Mouse (Mus musculus) CH12.LX (cell line): ENCODE results near the gene Gmfg. TPM values are rescaled to one million over a fixed set of nuclear protein-coding genes. Genes with fewer than 3 reads are reported as not detected.
A peak's percentile ranks its signal among the peaks of the same experiment; 100 is the strongest.

ENCODE experiments used
- DNase-seq: peaks from one replicate; pipeline ENCODE4 v3.0.0-alpha.2; 2013; ENCODE audit errors: extremely low read depth
- H3K27ac ChIP-seq: 2 replicates; pipeline ENCODE4 v1.5.1; 2012; ENCODE audit warnings: low read depth, mild to moderate bottlenecking, control low read depth, moderate library complexity; ENCODE audit not compliant: insufficient read depth
- H3K27me3 ChIP-seq: replicated peaks from 2 replicates; pipeline ENCODE3; 2012; ENCODE audit warnings: inconsistent platforms
- H3K36me3 ChIP-seq, 2 experiments: replicated peaks in 1 of 2; 2 replicates each; pipeline versions ENCODE3 to v1.6.1; 2012; ENCODE audit warnings: inconsistent platforms in 1 of 2, low read length in 1 of 2, mild to moderate bottlenecking in 1 of 2, mixed read lengths in 1 of 2, moderate library complexity in 1 of 2; ENCODE audit not compliant: control insufficient read depth in 1 of 2, insufficient read depth in 1 of 2
- H3K4me1 ChIP-seq, 2 experiments: 2 replicates each; pipeline ENCODE4 v1.6.1; 2012; ENCODE audit warnings: inconsistent platforms in 1 of 2, moderate library complexity in 1 of 2; ENCODE audit not compliant: insufficient read depth in 2 of 2, control insufficient read depth in 1 of 2
- H3K4me2 ChIP-seq: 2 replicates; pipeline ENCODE4 v1.6.1; 2012; ENCODE audit warnings: low read depth, mild to moderate bottlenecking, control low read depth; ENCODE audit not compliant: poor library complexity, insufficient read depth, severe bottlenecking
- H3K4me3 ChIP-seq, 3 experiments: fragments of 150-350 bp in 1 of 3; sonication (generic) in 1 of 3; replicated peaks in 1 of 3; 2 replicates each; pipeline versions ENCODE3 to v1.5.1; 2011 to 2012; ENCODE audit warnings: low read depth in 2 of 3, low read length in 2 of 3, mild to moderate bottlenecking in 2 of 3, moderate library complexity in 2 of 3, control low read depth in 1 of 3, improper control_type of control experiment in 1 of 3, inconsistent platforms in 1 of 3, mixed read lengths in 1 of 3; ENCODE audit not compliant: poor library complexity in 1 of 3
- H3K79me2 ChIP-seq: replicated peaks from 2 replicates; pipeline ENCODE4 v1.6.1; 2012; ENCODE audit warnings: mild to moderate bottlenecking, moderate library complexity; ENCODE audit not compliant: control insufficient read depth, poor library complexity, insufficient read depth, severe bottlenecking; ENCODE audit errors: extremely low read depth
- H3K9ac ChIP-seq: 2 replicates; pipeline ENCODE4 v1.6.1; 2012; ENCODE audit warnings: low read depth, mild to moderate bottlenecking, control low read depth, moderate library complexity; ENCODE audit not compliant: insufficient read depth
- H3K9me3 ChIP-seq: replicated peaks from 2 replicates; pipeline ENCODE3; 2012; ENCODE audit warnings: low read length, inconsistent platforms, mixed read lengths
- BHLHE40 ChIP-seq: IDR thresholded peaks from 2 replicates; pipeline ENCODE4 v1.6.1; 2011; ENCODE audit warnings: mild to moderate bottlenecking, low read depth, low read length, improper control_type of control experiment
- CHD2 ChIP-seq: IDR thresholded peaks from 2 replicates; pipeline ENCODE4 v1.6.1; 2011; ENCODE audit warnings: low read length, improper control_type of control experiment
- CTCF ChIP-seq, 2 experiments: IDR thresholded peaks in 1 of 2; conservative IDR thresholded peaks in 1 of 2; 2 replicates each; pipeline ENCODE4 v1.5.1; 2011 to 2012; ENCODE audit warnings: low read depth in 2 of 2, low read length in 2 of 2, improper control_type of control experiment in 1 of 2, inconsistent platforms in 1 of 2, mild to moderate bottlenecking in 1 of 2, moderate library complexity in 1 of 2
- ELF1 ChIP-seq: IDR thresholded peaks from 2 replicates; pipeline ENCODE4 v1.6.1; 2014; ENCODE audit warnings: low read depth, mild to moderate bottlenecking, inconsistent platforms, low read length, improper control_type of control experiment
- GABPA ChIP-seq: IDR thresholded peaks from 2 replicates; pipeline ENCODE4 v1.6.1; 2012; ENCODE audit warnings: low read depth, low read length, improper control_type of control experiment, inconsistent platforms; ENCODE audit not compliant: insufficient replicate concordance
- IRF4 ChIP-seq: IDR thresholded peaks from 2 replicates; pipeline ENCODE4 v1.6.1; 2014; ENCODE audit warnings: low read depth, mild to moderate bottlenecking, inconsistent platforms, low read length, improper control_type of control experiment
- JUND ChIP-seq: conservative IDR thresholded peaks from 2 replicates; pipeline ENCODE4 v1.6.1; 2011; ENCODE audit warnings: low read depth, low read length, improper control_type of control experiment
- KAT2A ChIP-seq: IDR thresholded peaks from 2 replicates; pipeline ENCODE4 v1.6.1; 2012; ENCODE audit warnings: low read length, improper control_type of control experiment, inconsistent platforms; ENCODE audit not compliant: insufficient replicate concordance
- MAZ ChIP-seq: IDR thresholded peaks from 2 replicates; pipeline ENCODE4 v1.6.1; 2012; ENCODE audit warnings: low read depth, mild to moderate bottlenecking, inconsistent platforms, low read length, improper control_type of control experiment, moderate library complexity
- MEF2A ChIP-seq: IDR thresholded peaks from 2 replicates; pipeline ENCODE4 v1.6.1; 2014; ENCODE audit warnings: low read depth, mild to moderate bottlenecking, inconsistent platforms, low read length, improper control_type of control experiment, borderline replicate concordance
- MXI1 ChIP-seq: IDR thresholded peaks from 2 replicates; pipeline ENCODE4 v1.6.1; 2011; ENCODE audit warnings: mild to moderate bottlenecking, low read depth, low read length, improper control_type of control experiment
- NRF1 ChIP-seq: IDR thresholded peaks from 2 replicates; pipeline ENCODE4 v1.6.1; 2014; ENCODE audit warnings: low read depth, mild to moderate bottlenecking, inconsistent platforms, low read length, improper control_type of control experiment, moderate library complexity
- POLR2A ChIP-seq: IDR thresholded peaks from 2 replicates; pipeline ENCODE4 v1.6.1; 2011; ENCODE audit warnings: low read depth, mild to moderate bottlenecking, improper control_type of control experiment, low read length
- RAD21 ChIP-seq: IDR thresholded peaks from 2 replicates; pipeline ENCODE4 v1.6.1; 2011; ENCODE audit warnings: low read depth, mild to moderate bottlenecking, low read length, improper control_type of control experiment, moderate library complexity
- SMC3 ChIP-seq: IDR thresholded peaks from 2 replicates; pipeline ENCODE4 v1.6.1; 2011; ENCODE audit warnings: low read depth, low read length, improper control_type of control experiment
- TCF12 ChIP-seq: IDR thresholded peaks from 2 replicates; pipeline ENCODE4 v1.6.1; 2014; ENCODE audit warnings: low read depth, mild to moderate bottlenecking, inconsistent platforms, low read length, improper control_type of control experiment
- UBTF ChIP-seq: IDR thresholded peaks from 2 replicates; pipeline ENCODE4 v1.6.1; 2012; ENCODE audit warnings: low read depth, mild to moderate bottlenecking, inconsistent platforms, low read length, improper control_type of control experiment, moderate library complexity
- USF2 ChIP-seq: conservative IDR thresholded peaks from 2 replicates; pipeline ENCODE4 v1.6.1; 2011; ENCODE audit warnings: low read depth, low read length, improper control_type of control experiment
- ZC3H11A ChIP-seq: IDR thresholded peaks from 2 replicates; pipeline ENCODE4 v1.6.1; 2012; ENCODE audit warnings: low read depth, mild to moderate bottlenecking, inconsistent platforms, low read length, improper control_type of control experiment
- ZKSCAN1 ChIP-seq: IDR thresholded peaks from 2 replicates; pipeline ENCODE4 v1.6.1; 2012; ENCODE audit warnings: low read depth, inconsistent platforms, low read length, improper control_type of control experiment, borderline replicate concordance
- ZMIZ1 ChIP-seq: IDR thresholded peaks from 2 replicates; pipeline ENCODE4 v1.6.1; 2012; ENCODE audit warnings: low read depth, mild to moderate bottlenecking, inconsistent platforms, low read length, improper control_type of control experiment
- ZNF384 ChIP-seq: IDR thresholded peaks from 2 replicates; pipeline ENCODE4 v1.6.1; 2012; ENCODE audit warnings: low read depth, low read length, improper control_type of control experiment, inconsistent platforms
- dilution Hi-C: fragments of 300-500 bp; cut with MboI; formaldehyde crosslinking; loops from 2 replicates; pipeline ENCODE4 v1.14.3; 2020; ENCODE audit warnings: low sequenced_read_pairs; ENCODE audit not compliant: extremely low pct_unique_long_range_greater_than_20kb, extremely low pct_ligation_motif_present
- in situ Hi-C: fragments of 300-500 bp; cut with MboI; formaldehyde crosslinking; loops from 3 replicates; pipeline ENCODE4 v1.14.3; 2019; ENCODE audit warnings: low sequenced_read_pairs, low pct_ligation_motif_present, low pct_unique_long_range_greater_than_20kb, mixed read lengths
- polyA plus RNA-seq: library from polyadenylated mRNA; unstranded; fragments of >175 nt; gene quantifications from 2 replicates; pipeline ENCODE4 v1.2.1, GENCODE M21; 2012; ENCODE audit warnings: low read depth; ENCODE audit not compliant: insufficient read length
- total RNA-seq, 2 experiments: library from RNA; depleted of rRNA; stranded (reverse); fragments of 300-350 nt in 1 of 2; fragments of >200 nt in 1 of 2; gene quantifications; 2 replicates each; pipeline ENCODE4 v1.2.3; 2012 to 2014

Gene Gmfg
- total and polyA plus RNA-seq, 3 experiments: 45.1 to 87.9 (median 52.3) TPM

GRCm38 (mm10) chr7:28432252-28432651 lies 5.0 kb upstream of the Gmfg start:
- peaks cover 0 to 35% of the 10 kb centered on the region in 2 experiments for H3K36me3 ChIP-seq
- in situ Hi-C loops: no loop called here
- H3K27ac ChIP-seq: no peak overlapping the region
- no peak for TF ChIP-seq KAT2A
- dilution Hi-C loops: no loop called here
- H3K27me3 ChIP-seq: no peaks in the 10 kb centered on the region
- H3K4me1 ChIP-seq: peaks cover 4 to 70% of the 10 kb centered on the region in 2 experiments; a peak in 3 of 4 replicates
- DNase-seq: no peak
- H3K4me2 ChIP-seq: no peak overlapping the region
- no peaks in the 10 kb centered on the region for H3K9me3 ChIP-seq
- peaks cover 14% of the 10 kb centered on the region for H3K79me2 ChIP-seq
- no peak overlapping the region for H3K9ac ChIP-seq
- H3K4me3 ChIP-seq: no peak overlapping the region

- dilution Hi-C loops: no loop called here
- peak overlapping the region; percentile 62 to 79 (median 70) for H3K4me3 ChIP-seq
- no peak overlapping the region for H3K27ac ChIP-seq
- H3K79me2 ChIP-seq: peaks cover 7% of the 10 kb centered on the region
- DNase-seq: no peak
- H3K27me3 ChIP-seq: no peaks in the 10 kb centered on the region
- no peak for TF ChIP-seq ZC3H11A
- TF ChIP-seq UBTF: 0 out of 2 replicates have a peak, but pooled peaks have one; percentile 6
- TF ChIP-seq, all 38 proteins: peak for 1
- H3K9ac ChIP-seq: peak overlapping the region; percentile 88
- peak overlapping the region; percentile 91 for H3K4me2 ChIP-seq
- no peaks in the 10 kb centered on the region for H3K9me3 ChIP-seq
- peaks cover 0 to 15% of the 10 kb centered on the region in 2 experiments for H3K36me3 ChIP-seq
- peaks cover 4 to 64% of the 10 kb centered on the region in 2 experiments; a peak in 3 of 4 replicates for H3K4me1 ChIP-seq
- in situ Hi-C loops: loop anchor here (5.0 kb wide), 1 partner anchor 97 kb away; no protein-coding TSS in a partner anchor
Measured at GRCm38 (mm10) chr7:28435660-28436259, 1.5 kb upstream of the Gmfg start.

GRCm38 (mm10) chr7:28436271-28436904 lies 859 bp upstream of the Gmfg start:
- DNase-seq: peak; percentile 99
- peak overlapping the region; percentile 53 for H3K27ac ChIP-seq
- TF ChIP-seq NRF1 (0 out of 2 replicates have a peak, but pooled peaks have one; percentile 41), CHD2 (peak; percentile 93), MAZ (peak; percentile 64; the same call in 1 of the 2 replicates), UBTF (no peak), MXI1 (peak; percentile 91), IRF4 (0 out of 2 replicates have a peak, but pooled peaks have one; percentile 38), USF2 (no peak), ZNF384 (no peak), CTCF (conservative IDR thresholded peaks at IDR 0.05 in 1 of 2, IDR thresholded peaks at IDR 0.05 in 1 of 2; ENCODE audit: low read depth in 2 of 2, low read length in 2 of 2) (peak in 1 of 2 experiments; percentile 78; a peak in 2 of 4 replicates), JUND (no peak), KAT2A (0 out of 2 replicates have a peak, but pooled peaks have one; percentile 39), BHLHE40 (no peak), POLR2A (peak; percentile 64; the same call in 1 of the 2 replicates), SMC3 (peak; percentile 34), GABPA (no peak), MEF2A (peak; percentile 39; the same call in 1 of the 2 replicates), ZKSCAN1 (no peak), TCF12 (peak; percentile 52), ELF1 (peak; percentile 65; the same call in 1 of the 2 replicates), ZMIZ1 (0 out of 2 replicates have a peak, but pooled peaks have one; percentile 64), RAD21 (peak; percentile 34)
- TF ChIP-seq, all 38 proteins: peak for 14
- dilution Hi-C loops (no loop called here), in situ Hi-C loops (loop anchor here (5.0 kb wide), 1 partner anchor 96 kb away; no protein-coding TSS in a partner anchor)
- H3K4me3 ChIP-seq: peak overlapping the region; percentile 55 to 79 (median 76)
- peaks cover 4 to 63% of the 10 kb centered on the region in 2 experiments; a peak in 3 of 4 replicates for H3K4me1 ChIP-seq
- no peaks in the 10 kb centered on the region for H3K9me3 ChIP-seq
- peak overlapping the region; percentile 88 for H3K9ac ChIP-seq
- H3K27me3 ChIP-seq: no peaks in the 10 kb centered on the region
- H3K79me2 ChIP-seq: peaks cover 7% of the 10 kb centered on the region
- peak overlapping the region; percentile 86 for H3K4me2 ChIP-seq
- H3K36me3 ChIP-seq: peaks cover 0 to 15% of the 10 kb centered on the region in 2 experiments
